Mouse (Mus musculus): ENCODE results near the gene Arid1b. TPM values are rescaled to one million over a fixed set of nuclear protein-coding genes. Genes with fewer than 3 reads are reported as not detected.

Arid1b gene
- total and polyA plus RNA-seq, 3 experiments = 6.1 to 12.4 (median 9.7) TPM

- no peak for TF ChIP-seq USF1 (IDR thresholded peaks at IDR 0.05; ENCODE audit: low read depth, low read length)
- no peak for TF ChIP-seq NELFE (IDR thresholded peaks at IDR 0.05; ENCODE audit: low read depth, low read length)
- TF ChIP-seq ZMIZ1 (IDR thresholded peaks at IDR 0.05; ENCODE audit: low read depth, low read length) = no peak
- no peak for TF ChIP-seq CHD2 (IDR thresholded peaks at IDR 0.05; ENCODE audit: low read length)
- no peak for TF ChIP-seq BHLHE40 (IDR thresholded peaks at IDR 0.05; ENCODE audit: low read depth, low read length)
- TF ChIP-seq IRF4 (IDR thresholded peaks at IDR 0.05; ENCODE audit: low read depth, low read length) = no peak
- TF ChIP-seq MAZ (IDR thresholded peaks at IDR 0.05; ENCODE audit: low read depth, low read length) = no peak
- TF ChIP-seq USF2 (conservative IDR thresholded peaks at IDR 0.05; ENCODE audit: low read depth, low read length) = no peak
- no peak for TF ChIP-seq ZC3H11A (IDR thresholded peaks at IDR 0.05; ENCODE audit: low read depth, low read length)
- TF ChIP-seq ZKSCAN1 (IDR thresholded peaks at IDR 0.05; ENCODE audit: borderline replicate concordance, low read depth, low read length) = no peak
- TF ChIP-seq RAD21 (IDR thresholded peaks at IDR 0.05; ENCODE audit: low read depth, low read length) = no peak
- TF ChIP-seq MYC (IDR thresholded peaks at IDR 0.05; ENCODE audit: low read depth, low read length) = no peak
- no peak for TF ChIP-seq PAX5 (IDR thresholded peaks at IDR 0.05; ENCODE audit: low read length)
- TF ChIP-seq SIN3A (IDR thresholded peaks at IDR 0.05; ENCODE audit: low read length) = no peak
- no peak for TF ChIP-seq KAT2A (IDR thresholded peaks at IDR 0.05; ENCODE audit: insufficient replicate concordance, low read length)
- DNase-seq (ENCODE audit: extremely low read depth) = no peak
- in situ Hi-C loops (cut with MboI; ENCODE audit: low pct_ligation_motif_present, low pct_unique_long_range_greater_than_20kb, low sequenced_read_pairs) = no loop called here
- no peaks in the 10 kb centered on the region for H3K36me3 ChIP-seq (replicated peaks in 1 of 2; ENCODE audit: control insufficient read depth in 1 of 2, insufficient read depth in 1 of 2, low read length in 1 of 2)
- H3K4me2 ChIP-seq (ENCODE audit: insufficient read depth, low read depth, poor library complexity, severe bottlenecking) = no peak overlapping the region
- no peaks in the 10 kb centered on the region for H3K79me2 ChIP-seq (replicated peaks; ENCODE audit: control insufficient read depth, extremely low read depth, insufficient read depth, poor library complexity, severe bottlenecking)
- H3K27me3 ChIP-seq (replicated peaks) = no peaks in the 10 kb centered on the region
- no peak overlapping the region for H3K27ac ChIP-seq (ENCODE audit: insufficient read depth, low read depth)
- no peak overlapping the region for H3K4me3 ChIP-seq (replicated peaks in 1 of 3; ENCODE audit: low read depth in 2 of 3, low read length in 2 of 3, poor library complexity in 1 of 3)
- dilution Hi-C loops (cut with MboI; ENCODE audit: extremely low pct_ligation_motif_present, extremely low pct_unique_long_range_greater_than_20kb, low sequenced_read_pairs) = no loop called here
- no peaks in the 10 kb centered on the region for H3K9me3 ChIP-seq (replicated peaks; ENCODE audit: low read length)
- peaks cover 0 to 7% of the 10 kb centered on the region in 2 experiments; a peak in 1 of 4 replicates for H3K4me1 ChIP-seq (ENCODE audit: control insufficient read depth in 1 of 2, insufficient read depth in 2 of 2)
- no peak overlapping the region for H3K9ac ChIP-seq (ENCODE audit: insufficient read depth, low read depth)
Measured at GRCm38 (mm10) chr17:4968035-4968434, 26.1 kb upstream of the Arid1b start.

GRCm38 (mm10) chr17:4968878-4969277 lies 25.3 kb upstream of the Arid1b start:
- in situ Hi-C loops (cut with MboI; ENCODE audit: low pct_ligation_motif_present, low pct_unique_long_range_greater_than_20kb, low sequenced_read_pairs) = no loop called here
- no peak overlapping the region for H3K27ac ChIP-seq (ENCODE audit: insufficient read depth, low read depth)
- H3K9me3 ChIP-seq (replicated peaks; ENCODE audit: low read length) = no peaks in the 10 kb centered on the region
- no peaks in the 10 kb centered on the region for H3K79me2 ChIP-seq (replicated peaks; ENCODE audit: control insufficient read depth, extremely low read depth, insufficient read depth, poor library complexity, severe bottlenecking)
- H3K4me2 ChIP-seq (ENCODE audit: insufficient read depth, low read depth, poor library complexity, severe bottlenecking) = no peak overlapping the region
- no peak for DNase-seq (ENCODE audit: extremely low read depth)
- H3K27me3 ChIP-seq (replicated peaks) = no peaks in the 10 kb centered on the region
- H3K9ac ChIP-seq (ENCODE audit: insufficient read depth, low read depth) = no peak overlapping the region
- no peaks in the 10 kb centered on the region for H3K36me3 ChIP-seq (replicated peaks in 1 of 2; ENCODE audit: control insufficient read depth in 1 of 2, insufficient read depth in 1 of 2, low read length in 1 of 2)
- dilution Hi-C loops (cut with MboI; ENCODE audit: extremely low pct_ligation_motif_present, extremely low pct_unique_long_range_greater_than_20kb, low sequenced_read_pairs) = no loop called here
- peaks cover 0 to 7% of the 10 kb centered on the region in 2 experiments; a peak in 1 of 4 replicates for H3K4me1 ChIP-seq (ENCODE audit: control insufficient read depth in 1 of 2, insufficient read depth in 2 of 2)
- no peak overlapping the region for H3K4me3 ChIP-seq (replicated peaks in 1 of 3; ENCODE audit: low read depth in 2 of 3, low read length in 2 of 3, poor library complexity in 1 of 3)
- TF ChIP-seq MAFK (IDR thresholded peaks at IDR 0.05; ENCODE audit: insufficient replicate concordance, low read length) (no peak), MYC (IDR thresholded peaks at IDR 0.05; ENCODE audit: low read depth, low read length) (no peak), KAT2A (IDR thresholded peaks at IDR 0.05; ENCODE audit: insufficient replicate concordance, low read length) (no peak), ZC3H11A (IDR thresholded peaks at IDR 0.05; ENCODE audit: low read depth, low read length) (no peak), JUN (IDR thresholded peaks at IDR 0.05; ENCODE audit: insufficient read depth, low read depth, low read length) (no peak), EP300 (IDR thresholded peaks at IDR 0.05; ENCODE audit: low read length) (no peak)

Data from CH12.LX (cell line).